Mouse (Mus musculus): ENCODE data around the gene Gng2.

Gng2 gene

GRCm38 (mm10) chr14:19858808-19859776 lies 118.3 kb downstream of the Gng2 start:
- DNase-seq = peak; percentile 63

GRCm38 (mm10) chr14:19858279-19858678 lies 119.1 kb downstream of the Gng2 start:
- no peak for DNase-seq

GRCm38 (mm10) chr14:19853471-19853870 lies 124.0 kb downstream of the Gng2 start:
- no peak for DNase-seq

- peak; percentile 80 for DNase-seq
Measured at GRCm38 (mm10) chr14:19839600-19840332, 137.7 kb downstream of the Gng2 start.

- DNase-seq = no peak
Measured at GRCm38 (mm10) chr14:19836289-19836688, 141.1 kb downstream of the Gng2 start.

- peak; percentile 95 for DNase-seq
Measured at GRCm38 (mm10) chr14:19825481-19825880, 151.9 kb downstream of the Gng2 start.

GRCm38 (mm10) chr14:19823321-19824142 lies 153.9 kb downstream of the Gng2 start, which contains the start of gene Rtraf:
Gene Rtraf (minus strand): TSS chr14:19823824.
- DNase-seq = peak; percentile 97

Measured in retina, postnatal 1 day (tissue).